Mouse (Mus musculus): Measurements from ENCODE around the gene Olfr1058.
"Not testable (repeated sequence)": the region's sequence is repeated elsewhere in the genome, so short reads cannot be mapped to it uniquely, and the experiment has no call there.

GRCm38 (mm10) chr2:86428511-86428910 is 40.1 kb upstream of the Olfr1058 start:
- TF ChIP-seq POLR2A (IDR thresholded peaks at IDR 0.05; ENCODE audit: low read depth, low read length); CTCF (conservative IDR thresholded peaks at IDR 0.05; ENCODE audit: insufficient read depth, insufficient read length, low read depth, low read length): not testable (repeated sequence)

Measured in kidney, adult 2 months (tissue).